Mouse (Mus musculus): Measurements from ENCODE around the gene Def6. TPM values are rescaled to one million over a fixed set of nuclear protein-coding genes. Genes with fewer than 3 reads are reported as not detected.

Def6 gene
- polyA plus RNA-seq, 1 experiment = 69.7 TPM

DNA sequence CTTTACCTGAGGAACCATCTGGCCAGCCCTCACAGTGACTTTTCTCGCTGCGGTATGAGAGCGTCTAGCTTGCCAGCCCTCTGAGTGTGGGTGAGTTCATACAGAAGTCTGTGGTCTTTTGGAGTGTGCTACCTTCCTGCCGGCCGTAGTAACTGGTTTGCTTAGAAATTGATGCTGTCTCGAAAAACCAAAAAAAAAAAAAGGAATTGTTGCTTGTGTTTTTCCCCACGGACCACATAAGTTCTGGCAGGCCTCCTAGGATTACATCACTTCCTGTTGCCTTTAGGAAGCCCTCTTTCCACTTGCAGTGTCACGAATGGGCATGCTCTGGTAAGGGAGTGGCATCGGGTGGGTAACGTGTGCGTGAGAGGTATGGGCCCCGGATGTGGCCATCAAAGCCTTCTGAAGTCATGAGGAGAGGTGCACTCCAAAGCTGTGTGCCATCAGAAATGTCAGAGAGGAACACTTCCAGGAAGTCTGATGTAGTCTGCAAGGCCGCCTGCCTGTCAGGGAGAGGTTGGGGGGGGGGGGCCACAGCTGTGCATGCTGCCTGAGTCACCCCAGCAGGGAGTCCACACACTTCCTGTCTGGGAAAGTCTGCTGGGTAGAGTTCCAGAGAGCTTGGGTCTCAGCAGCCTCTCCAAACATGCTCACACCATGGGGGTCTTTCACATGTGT, 49.2 kb downstream of the Def6 start:
- Histone ChIP-seq H3K4me3 (ENCODE audit: extremely low read depth, insufficient read depth, insufficient read length) (no peak overlapping the region; the same call in 1 of the 2 replicates), H3K4me1 (ENCODE audit: control insufficient read depth, insufficient read depth, insufficient read length) (peaks cover 14% of the 10 kb centered on the region; the same call in 1 of the 2 replicates), H3K27ac (ENCODE audit: insufficient read depth, low read length) (peak overlapping the region; percentile 48; the same call in 1 of the 2 replicates), H3K36me3 (ENCODE audit: control insufficient read depth, insufficient read depth, low read length) (no peaks in the 10 kb centered on the region; the same call in 1 of the 2 replicates), H3K27me3 (ENCODE audit: control insufficient read depth, insufficient read depth, low read length) (no peaks in the 10 kb centered on the region)
- no peak for TF ChIP-seq POLR2A (IDR thresholded peaks at IDR 0.05; ENCODE audit: low read depth, low read length)
- no peak for TF ChIP-seq CTCF (IDR thresholded peaks at IDR 0.05; ENCODE audit: extremely low read depth, insufficient read depth, insufficient read length, insufficient replicate concordance)
- peak; percentile 27 to 69 for DNase-seq (ENCODE audit: low read depth in 1 of 2, low spot score in 2 of 2)
- WGBS = 5% methylated on average over 13 of the region's 13 CpGs

DNA sequence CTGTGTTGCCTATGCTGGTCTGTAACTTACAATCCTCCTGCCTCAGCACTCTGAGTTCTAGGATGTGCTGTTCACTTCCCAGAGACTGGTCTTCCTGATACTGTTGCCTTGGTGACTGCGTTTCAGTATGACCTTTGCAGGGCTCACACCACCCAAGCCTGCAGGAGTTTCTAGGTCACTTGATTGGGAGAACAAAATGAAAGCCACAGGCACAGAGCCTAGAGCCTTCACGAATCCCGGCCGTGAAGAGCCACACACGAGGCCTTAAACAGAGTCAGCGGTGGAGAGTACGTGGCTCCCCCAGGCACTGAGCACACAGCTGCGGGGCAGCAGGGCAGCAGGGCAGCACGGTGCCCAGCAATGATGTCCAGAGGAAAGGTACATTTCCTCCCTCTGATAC, 50.7 kb downstream of the Def6 start:
- no peak for DNase-seq (ENCODE audit: low read depth in 1 of 2, low spot score in 2 of 2)
- H3K27me3 ChIP-seq (ENCODE audit: control insufficient read depth, insufficient read depth, low read length) = no peaks in the 10 kb centered on the region
- 90% methylated on average over 9 of the region's 9 CpGs for WGBS
- H3K4me3 ChIP-seq (ENCODE audit: extremely low read depth, insufficient read depth, insufficient read length) = no peak overlapping the region
- peaks cover 14% of the 10 kb centered on the region; the same call in 1 of the 2 replicates for H3K4me1 ChIP-seq (ENCODE audit: control insufficient read depth, insufficient read depth, insufficient read length)
- TF ChIP-seq POLR2A (IDR thresholded peaks at IDR 0.05; ENCODE audit: low read depth, low read length) (no peak), CTCF (IDR thresholded peaks at IDR 0.05; ENCODE audit: extremely low read depth, insufficient read depth, insufficient read length, insufficient replicate concordance) (no peak)
- H3K27ac ChIP-seq (ENCODE audit: insufficient read depth, low read length) = no peak overlapping the region
- H3K36me3 ChIP-seq (ENCODE audit: control insufficient read depth, insufficient read depth, low read length) = no peaks in the 10 kb centered on the region

- TF ChIP-seq CTCF (IDR thresholded peaks at IDR 0.05; ENCODE audit: extremely low read depth, insufficient read depth, insufficient read length, insufficient replicate concordance) = peak; percentile 41; the same call in 1 of the 2 replicates
- TF ChIP-seq POLR2A (IDR thresholded peaks at IDR 0.05; ENCODE audit: low read depth, low read length) = no peak
- Histone ChIP-seq H3K27ac (ENCODE audit: insufficient read depth, low read length) (no peak overlapping the region), H3K4me1 (ENCODE audit: control insufficient read depth, insufficient read depth, insufficient read length) (peaks cover 14% of the 10 kb centered on the region; the same call in 1 of the 2 replicates), H3K4me3 (ENCODE audit: extremely low read depth, insufficient read depth, insufficient read length) (no peak overlapping the region), H3K27me3 (ENCODE audit: control insufficient read depth, insufficient read depth, low read length) (no peaks in the 10 kb centered on the region), H3K36me3 (ENCODE audit: control insufficient read depth, insufficient read depth, low read length) (no peaks in the 10 kb centered on the region)
- 89% methylated on average over 16 of the region's 16 CpGs for WGBS
- peak in 1 of 2 experiments; percentile 18 for DNase-seq (ENCODE audit: low read depth in 1 of 2, low spot score in 2 of 2)
These were observed 52.4 kb downstream of the Def6 start for GRCm38 (mm10) chr17:28259890-28260542.

DNA sequence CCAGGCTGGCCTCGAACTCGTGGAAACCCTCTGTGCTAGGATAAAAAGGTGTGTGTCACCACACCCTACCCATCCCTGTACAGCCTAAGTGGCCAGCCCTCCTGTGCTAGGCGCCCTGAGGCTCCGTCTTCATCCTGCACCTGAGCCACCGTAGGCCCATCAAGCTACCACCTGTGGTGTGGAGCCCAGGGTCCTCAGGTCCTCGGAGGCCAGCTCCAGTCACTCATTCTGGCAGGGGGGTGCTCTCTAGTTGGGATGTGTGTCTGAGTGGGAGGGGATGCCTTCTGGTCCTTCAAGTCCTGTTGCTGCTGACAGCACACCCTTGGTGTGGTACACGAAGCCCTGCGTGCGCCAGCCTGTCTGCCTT, 52.9 kb downstream of the Def6 start:
- DNase-seq (ENCODE audit: low read depth in 1 of 2, low spot score in 2 of 2) = no peak
- TF ChIP-seq CTCF (IDR thresholded peaks at IDR 0.05; ENCODE audit: extremely low read depth, insufficient read depth, insufficient read length, insufficient replicate concordance) = no peak
- no peak for TF ChIP-seq POLR2A (IDR thresholded peaks at IDR 0.05; ENCODE audit: low read depth, low read length)
- Histone ChIP-seq H3K4me3 (ENCODE audit: extremely low read depth, insufficient read depth, insufficient read length) (no peak overlapping the region), H3K27me3 (ENCODE audit: control insufficient read depth, insufficient read depth, low read length) (no peaks in the 10 kb centered on the region), H3K4me1 (ENCODE audit: control insufficient read depth, insufficient read depth, insufficient read length) (peaks cover 14% of the 10 kb centered on the region; the same call in 1 of the 2 replicates), H3K36me3 (ENCODE audit: control insufficient read depth, insufficient read depth, low read length) (no peaks in the 10 kb centered on the region), H3K27ac (ENCODE audit: insufficient read depth, low read length) (no peak overlapping the region)
- WGBS = 90% methylated on average over 9 of the region's 9 CpGs

GRCm38 (mm10) chr17:28261795-28262194, 54.2 kb downstream of the Def6 start:
- WGBS = 90% methylated on average over 11 of the region's 11 CpGs
- Histone ChIP-seq H3K27ac (ENCODE audit: insufficient read depth, low read length) (no peak overlapping the region), H3K4me3 (ENCODE audit: extremely low read depth, insufficient read depth, insufficient read length) (no peak overlapping the region), H3K36me3 (ENCODE audit: control insufficient read depth, insufficient read depth, low read length) (no peaks in the 10 kb centered on the region), H3K27me3 (ENCODE audit: control insufficient read depth, insufficient read depth, low read length) (no peaks in the 10 kb centered on the region), H3K4me1 (ENCODE audit: control insufficient read depth, insufficient read depth, insufficient read length) (peaks cover 5% of the 10 kb centered on the region; the same call in 1 of the 2 replicates)
- no peak for DNase-seq (ENCODE audit: low read depth in 1 of 2, low spot score in 2 of 2)
- TF ChIP-seq CTCF (IDR thresholded peaks at IDR 0.05; ENCODE audit: extremely low read depth, insufficient read depth, insufficient read length, insufficient replicate concordance) = no peak
- TF ChIP-seq POLR2A (IDR thresholded peaks at IDR 0.05; ENCODE audit: low read depth, low read length) = no peak

DNA sequence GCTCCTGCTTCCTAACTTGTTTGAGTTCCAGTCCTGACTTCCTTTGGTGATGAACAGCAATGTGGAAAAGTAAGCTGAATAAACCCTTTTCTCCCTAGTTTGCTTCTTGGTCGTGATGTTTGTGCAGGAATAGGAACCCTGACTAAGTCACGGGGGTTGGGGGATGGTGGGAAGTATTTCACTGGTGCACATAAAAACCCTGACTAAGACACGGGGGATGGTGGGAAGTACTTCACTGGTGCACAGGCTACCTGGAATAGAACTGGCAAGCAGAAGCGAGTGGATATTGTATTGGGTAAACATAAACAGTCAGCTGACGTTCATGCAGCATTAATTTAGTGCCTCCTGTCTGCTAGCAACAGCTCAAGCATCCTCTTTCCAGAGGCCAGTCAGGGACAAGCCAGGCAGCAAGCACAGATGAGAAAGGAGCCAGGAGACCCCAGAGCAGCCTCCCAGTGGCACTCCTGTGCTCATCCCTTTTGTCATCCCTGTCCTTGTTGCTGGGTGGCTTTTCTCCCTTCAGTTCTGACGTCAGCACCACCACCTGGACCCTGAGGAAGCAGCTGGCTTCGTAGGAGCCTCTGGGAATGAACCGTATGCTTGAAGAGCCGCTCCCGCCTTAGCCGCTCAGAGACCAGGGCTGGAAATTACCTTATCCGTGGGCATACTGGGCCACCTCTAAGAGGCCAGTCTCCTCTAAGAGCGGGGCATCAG, 55.8 kb downstream of the Def6 start:
- DNase-seq (ENCODE audit: low read depth in 1 of 2, low spot score in 2 of 2) = no peak
- no peak overlapping the region for H3K27ac ChIP-seq (ENCODE audit: insufficient read depth, low read length)
- no peaks in the 10 kb centered on the region for H3K4me1 ChIP-seq (ENCODE audit: control insufficient read depth, insufficient read depth, insufficient read length)
- WGBS = 86% methylated on average over 13 of the region's 13 CpGs
- TF ChIP-seq POLR2A (IDR thresholded peaks at IDR 0.05; ENCODE audit: low read depth, low read length) (no peak), CTCF (IDR thresholded peaks at IDR 0.05; ENCODE audit: extremely low read depth, insufficient read depth, insufficient read length, insufficient replicate concordance) (no peak)
- H3K36me3 ChIP-seq (ENCODE audit: control insufficient read depth, insufficient read depth, low read length) = no peaks in the 10 kb centered on the region
- H3K27me3 ChIP-seq (ENCODE audit: control insufficient read depth, insufficient read depth, low read length) = no peaks in the 10 kb centered on the region
- H3K4me3 ChIP-seq (ENCODE audit: extremely low read depth, insufficient read depth, insufficient read length) = no peak overlapping the region
